Mouse (Mus musculus): ENCODE data around the gene Epx. TPM values are rescaled to one million over a fixed set of nuclear protein-coding genes. Genes with fewer than 3 reads are reported as not detected.

Gene Epx
- polyA plus RNA-seq, 2 experiments = 0.65 to 3.8 TPM

DNA sequence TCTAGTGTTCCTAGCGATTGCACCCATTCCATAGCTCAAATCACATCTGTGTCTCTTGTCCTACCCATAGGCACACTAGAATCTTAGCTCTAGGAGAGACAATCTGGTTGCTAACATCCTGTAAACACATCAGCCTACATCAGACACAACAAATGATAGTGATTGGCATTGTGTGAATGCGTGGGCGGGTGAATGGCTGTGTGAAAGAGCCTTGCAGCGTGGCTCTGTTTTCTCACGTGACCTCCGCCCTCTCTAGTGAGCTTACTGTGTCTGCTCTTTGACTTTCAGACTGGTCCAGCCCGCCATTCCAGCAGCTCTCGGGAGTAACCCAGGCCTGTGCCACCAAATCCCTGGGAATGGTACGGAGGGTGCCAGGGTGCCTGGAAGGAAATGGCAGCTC lies 14.9 kb downstream of the Epx start:
- Histone ChIP-seq H3K9me3 (ENCODE audit: control insufficient read depth, low read length) (no peaks in the 10 kb centered on the region), H3K4me1 (replicated peaks; ENCODE audit: control insufficient read depth in 2 of 2, insufficient read depth in 2 of 2, low read length in 1 of 2) (no peaks in the 10 kb centered on the region), H3K4me2 (ENCODE audit: low read depth) (no peak overlapping the region), H3K27ac (no peak overlapping the region), H3K27me3 (ENCODE audit: control insufficient read depth, insufficient read depth, low read length) (no peaks in the 10 kb centered on the region), H3K36me3 (replicated peaks; ENCODE audit: control insufficient read depth, insufficient read depth, low read depth) (no peaks in the 10 kb centered on the region), H3K4me3 (ENCODE audit: insufficient read depth in 1 of 2, low read depth in 2 of 2, low read length in 2 of 2) (no peak overlapping the region), H3K9ac (replicated peaks) (no peak overlapping the region)
- DNase-seq (ENCODE audit: low read depth in 3 of 3, low spot score in 3 of 3) (no peak), ATAC-seq (ENCODE audit: insufficient read depth) (no peak)
- TF ChIP-seq CTCF (IDR thresholded peaks at IDR 0.05; ENCODE audit: low read depth) (no peak), EP300 (IDR thresholded peaks at IDR 0.05; ENCODE audit: low read depth) (no peak)
- 68% methylated on average over 9 of the region's 9 CpGs for WGBS (ENCODE audit: insufficient replicate concordance)

DNA sequence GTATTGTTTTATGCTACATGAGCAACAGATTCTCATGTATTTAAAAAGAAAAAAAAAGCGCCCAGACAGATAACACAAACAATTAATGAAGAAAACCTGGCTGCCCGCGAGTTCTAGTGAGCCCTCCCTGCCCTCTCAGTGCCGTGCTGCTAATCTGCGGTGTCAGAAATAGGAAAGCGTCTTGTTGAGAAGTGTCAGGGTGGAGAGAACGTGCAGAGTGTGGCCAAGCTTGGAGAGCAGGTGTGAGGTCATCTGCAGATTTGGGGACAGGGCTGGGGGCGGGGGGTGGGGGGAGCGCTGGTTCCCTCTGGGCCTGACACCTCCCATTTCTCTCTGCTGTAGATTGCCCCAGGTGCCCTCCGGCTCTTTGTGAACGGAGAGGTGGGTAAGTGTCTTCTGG lies 16.1 kb downstream of the Epx start:
- Histone ChIP-seq H3K36me3 (replicated peaks; ENCODE audit: control insufficient read depth, insufficient read depth, low read depth) (no peaks in the 10 kb centered on the region), H3K9ac (replicated peaks) (no peak overlapping the region), H3K4me3 (ENCODE audit: insufficient read depth in 1 of 2, low read depth in 2 of 2, low read length in 2 of 2) (no peak overlapping the region), H3K4me2 (ENCODE audit: low read depth) (no peak overlapping the region), H3K4me1 (replicated peaks; ENCODE audit: control insufficient read depth in 2 of 2, insufficient read depth in 2 of 2, low read length in 1 of 2) (no peaks in the 10 kb centered on the region), H3K27me3 (ENCODE audit: control insufficient read depth, insufficient read depth, low read length) (no peaks in the 10 kb centered on the region), H3K27ac (no peak overlapping the region), H3K9me3 (ENCODE audit: control insufficient read depth, low read length) (no peaks in the 10 kb centered on the region)
- 69% methylated on average over 11 of the region's 11 CpGs for whole genome bisulfite sequencing (ENCODE audit: insufficient replicate concordance)
- no peak for TF ChIP-seq CTCF (IDR thresholded peaks at IDR 0.05; ENCODE audit: low read depth)
- TF ChIP-seq EP300 (IDR thresholded peaks at IDR 0.05; ENCODE audit: low read depth) = no peak
- ATAC-seq (ENCODE audit: insufficient read depth) (no peak), DNase-seq (ENCODE audit: low read depth in 3 of 3, low spot score in 3 of 3) (no peak)

DNA sequence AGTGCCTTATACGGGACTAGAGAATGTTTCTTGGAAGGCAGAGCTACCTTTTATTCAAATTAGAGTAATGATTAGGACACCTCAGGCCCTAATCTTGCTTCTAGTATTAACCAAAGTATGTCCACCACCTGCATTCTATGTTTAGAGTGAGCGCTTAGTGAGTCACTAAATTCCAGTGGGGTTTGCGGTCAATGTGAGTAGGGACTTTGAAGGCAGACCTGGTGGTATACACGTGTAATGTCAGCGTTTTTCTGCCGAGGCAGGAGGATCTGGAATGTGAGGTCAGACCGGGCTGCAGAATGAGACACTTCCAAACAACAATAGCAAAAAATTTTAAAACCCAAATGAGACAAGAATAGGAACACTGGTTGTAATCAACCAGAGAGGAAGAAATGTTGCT lies 20.8 kb downstream of the Epx start:
- no peak for DNase-seq (ENCODE audit: low read depth in 3 of 3, low spot score in 3 of 3)
- TF ChIP-seq EP300 (IDR thresholded peaks at IDR 0.05; ENCODE audit: low read depth) (no peak), CTCF (IDR thresholded peaks at IDR 0.05; ENCODE audit: low read depth) (no peak)
- no peaks in the 10 kb centered on the region for H3K27me3 ChIP-seq (ENCODE audit: control insufficient read depth, insufficient read depth, low read length)
- H3K36me3 ChIP-seq (replicated peaks; ENCODE audit: control insufficient read depth, insufficient read depth, low read depth) = no peaks in the 10 kb centered on the region
- no peak overlapping the region for H3K4me3 ChIP-seq (ENCODE audit: insufficient read depth in 1 of 2, low read depth in 2 of 2, low read length in 2 of 2)
- no peaks in the 10 kb centered on the region for H3K9me3 ChIP-seq (ENCODE audit: control insufficient read depth, low read length)
- no peak overlapping the region for H3K9ac ChIP-seq (replicated peaks)
- peaks cover 4 to 6% of the 10 kb centered on the region in 2 experiments; a peak in 3 of 4 replicates for H3K4me1 ChIP-seq (replicated peaks; ENCODE audit: control insufficient read depth in 2 of 2, insufficient read depth in 2 of 2, low read length in 1 of 2)
- H3K4me2 ChIP-seq (ENCODE audit: low read depth) = no peak overlapping the region
- WGBS (ENCODE audit: insufficient replicate concordance) = 63% methylated on average over 7 of the region's 7 CpGs
- no peak for ATAC-seq (ENCODE audit: insufficient read depth)
- H3K27ac ChIP-seq = no peak overlapping the region

DNA sequence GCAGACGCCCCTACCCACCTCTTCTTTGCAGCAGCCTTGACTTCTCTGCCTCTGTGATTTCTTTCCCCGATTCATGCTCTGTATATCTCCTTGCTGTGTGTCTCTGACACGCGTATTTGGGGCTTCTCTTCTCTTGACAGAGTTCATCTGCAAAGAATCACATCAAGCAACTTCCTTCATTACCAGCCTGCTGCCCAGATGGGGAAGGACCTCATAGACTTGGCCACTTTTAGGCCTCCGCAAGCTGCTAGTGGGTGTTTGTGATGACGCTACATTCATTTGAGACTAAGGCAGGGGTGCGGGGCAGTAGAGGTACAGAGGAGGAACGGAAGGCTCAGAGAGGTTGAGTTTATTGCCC lies 21.8 kb downstream of the Epx start:
- H3K9ac ChIP-seq (replicated peaks) = peak overlapping the region; percentile 40; the same call in 1 of the 2 replicates
- DNase-seq (ENCODE audit: low read depth in 3 of 3, low spot score in 3 of 3) = no peak
- no peaks in the 10 kb centered on the region for H3K27me3 ChIP-seq (ENCODE audit: control insufficient read depth, insufficient read depth, low read length)
- ATAC-seq (ENCODE audit: insufficient read depth) = no peak
- H3K27ac ChIP-seq = no peak overlapping the region
- H3K9me3 ChIP-seq (ENCODE audit: control insufficient read depth, low read length) = no peaks in the 10 kb centered on the region
- peak overlapping the region; percentile 78 for H3K4me2 ChIP-seq (ENCODE audit: low read depth)
- WGBS (ENCODE audit: insufficient replicate concordance) = 39% methylated on average over 8 of the region's 8 CpGs
- TF ChIP-seq EP300 (IDR thresholded peaks at IDR 0.05; ENCODE audit: low read depth) (no peak), CTCF (IDR thresholded peaks at IDR 0.05; ENCODE audit: low read depth) (no peak)
- peak overlapping the region; percentile 61 to 67 for H3K4me3 ChIP-seq (ENCODE audit: insufficient read depth in 1 of 2, low read depth in 2 of 2, low read length in 2 of 2)
- H3K4me1 ChIP-seq (replicated peaks; ENCODE audit: control insufficient read depth in 2 of 2, insufficient read depth in 2 of 2, low read length in 1 of 2) = peaks cover 4 to 6% of the 10 kb centered on the region in 2 experiments; a peak in 3 of 4 replicates
- no peaks in the 10 kb centered on the region for H3K36me3 ChIP-seq (replicated peaks; ENCODE audit: control insufficient read depth, insufficient read depth, low read depth)

DNA sequence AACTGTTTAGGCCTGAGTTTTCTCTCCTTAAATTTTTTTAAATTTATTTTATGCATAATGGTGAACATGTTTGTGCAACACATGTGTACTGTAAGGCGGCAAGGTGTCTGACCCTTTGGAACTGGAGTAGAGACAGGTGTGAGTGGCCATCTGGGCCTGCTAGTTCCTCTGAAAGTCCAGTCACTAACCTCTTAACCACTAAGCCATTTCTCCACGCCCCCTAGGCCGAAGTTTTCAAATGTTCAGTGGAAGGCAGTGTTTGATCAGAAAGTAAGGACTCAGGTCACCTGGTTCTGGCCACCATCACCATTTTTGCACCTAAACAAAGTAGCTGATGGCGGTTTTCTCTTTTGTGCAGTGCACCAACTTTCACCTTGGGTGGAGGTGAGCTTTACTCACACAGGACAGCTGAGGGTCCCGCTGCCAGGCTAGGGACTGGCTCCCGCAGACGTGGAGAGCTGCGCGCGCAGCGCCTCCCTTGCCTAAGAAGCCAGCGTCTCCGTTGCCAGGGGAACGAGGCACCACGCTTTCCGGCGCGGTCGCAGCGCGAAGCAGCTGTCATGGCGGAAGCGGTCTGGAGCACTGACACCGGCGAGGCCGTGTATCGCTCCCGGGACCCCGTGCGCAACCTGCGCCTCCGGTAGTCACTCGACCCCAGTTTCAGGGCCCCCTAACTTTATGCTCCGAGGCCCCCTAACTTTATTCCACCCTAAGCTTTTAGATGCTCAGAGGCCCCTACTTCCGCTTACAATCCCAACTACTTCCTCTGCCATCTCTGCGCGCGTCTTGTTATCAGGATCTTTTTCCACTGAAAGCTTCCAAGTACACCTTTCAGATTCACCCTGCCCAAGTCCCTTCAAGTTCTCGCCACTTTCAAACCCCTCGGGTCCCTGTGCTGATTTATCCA lies 22.4 kb downstream of the Epx start, which contains the start of gene Mks1:
Gene Mks1, plus strand, starts transcription at position 526 of the 907 bp plus-strand sequence.
- TF ChIP-seq CTCF (IDR thresholded peaks at IDR 0.05; ENCODE audit: low read depth) (no peak), EP300 (IDR thresholded peaks at IDR 0.05; ENCODE audit: low read depth) (no peak)
- H3K4me3 ChIP-seq (ENCODE audit: insufficient read depth in 1 of 2, low read depth in 2 of 2, low read length in 2 of 2) = peak within 1 kb of the TSS; percentile 61 to 67
- H3K9ac ChIP-seq (replicated peaks) = peak within 1 kb of the TSS; percentile 40
- H3K27me3 ChIP-seq (ENCODE audit: control insufficient read depth, insufficient read depth, low read length) = no peaks in the 10 kb centered on the region
- DNase-seq (ENCODE audit: low read depth in 3 of 3, low spot score in 3 of 3) (peak; percentile 66 to 73 (median 71)), ATAC-seq (ENCODE audit: insufficient read depth) (peak; percentile 73)
- 3% methylated on average over 40 of the region's 40 CpGs for WGBS (ENCODE audit: insufficient replicate concordance)
- H3K27ac ChIP-seq = no peak within 1 kb of the TSS
- no peaks in the 10 kb centered on the region for H3K36me3 ChIP-seq (replicated peaks; ENCODE audit: control insufficient read depth, insufficient read depth, low read depth)
- peak within 1 kb of the TSS; percentile 78 for H3K4me2 ChIP-seq (ENCODE audit: low read depth)
- H3K9me3 ChIP-seq (ENCODE audit: control insufficient read depth, low read length) = no peaks in the 10 kb centered on the region
- peaks cover 4 to 6% of the 10 kb centered on the region in 2 experiments; a peak in 3 of 4 replicates for H3K4me1 ChIP-seq (replicated peaks; ENCODE audit: control insufficient read depth in 2 of 2, insufficient read depth in 2 of 2, low read length in 1 of 2)
